Mouse (Mus musculus) bone marrow macrophage, adult 2 months (primary cell): ENCODE measurements at regions not wholly inside any gene's neighbourhood (a gene's known extent, or its start where the extent isn't known, plus 50 kb on each side); places are given as distances from the start of the nearest gene placed in this dataset.

Source experiments
- H3K27ac ChIP-seq: 2 replicates; pipeline ENCODE4 v1.5.1; 2012; ENCODE audit warnings: low read depth, low read length; ENCODE audit not compliant: insufficient read depth
- H3K4me1 ChIP-seq: 2 replicates; pipeline ENCODE4 v1.6.1; 2012; ENCODE audit warnings: low read length; ENCODE audit not compliant: control insufficient read depth, insufficient read depth
- H3K4me3 ChIP-seq: 2 replicates; pipeline ENCODE4 v1.5.1; 2012; ENCODE audit warnings: mild to moderate bottlenecking, low read length, moderate library complexity; ENCODE audit not compliant: insufficient read depth
- CTCF ChIP-seq: IDR thresholded peaks from 2 replicates; pipeline ENCODE4 v1.5.1; 2012; ENCODE audit warnings: low read depth, mild to moderate bottlenecking, low read length, moderate library complexity
- POLR2A ChIP-seq: IDR thresholded peaks from 2 replicates; pipeline ENCODE4 v1.6.1; 2012; ENCODE audit warnings: mild to moderate bottlenecking, low read depth, low read length, borderline replicate concordance

DNA sequence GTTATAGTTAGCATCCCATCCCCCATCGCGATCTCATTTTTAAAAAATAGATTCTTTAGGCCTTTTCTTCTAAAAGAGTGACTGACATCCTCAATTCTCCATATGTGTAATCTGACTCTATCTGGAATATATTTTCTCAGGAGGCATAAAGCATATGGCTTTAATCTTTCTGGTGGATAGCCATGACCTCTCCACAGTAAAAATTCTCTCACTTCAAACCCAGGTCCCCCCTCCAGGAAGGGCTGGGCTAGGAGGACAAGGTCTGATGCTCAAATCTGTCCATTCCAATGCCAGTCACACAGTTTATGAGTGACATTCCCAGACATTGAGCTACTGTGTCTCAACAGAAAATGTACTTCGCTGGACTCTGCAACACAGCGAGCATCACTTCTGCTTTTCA, 226.8 kb upstream of the Kdm8 start:
- Histone ChIP-seq H3K4me3 (no peak overlapping the region), H3K27ac (no peak overlapping the region), H3K4me1 (no peaks in the 10 kb centered on the region)
- no peak for TF ChIP-seq CTCF
- TF ChIP-seq POLR2A, result no peak

DNA sequence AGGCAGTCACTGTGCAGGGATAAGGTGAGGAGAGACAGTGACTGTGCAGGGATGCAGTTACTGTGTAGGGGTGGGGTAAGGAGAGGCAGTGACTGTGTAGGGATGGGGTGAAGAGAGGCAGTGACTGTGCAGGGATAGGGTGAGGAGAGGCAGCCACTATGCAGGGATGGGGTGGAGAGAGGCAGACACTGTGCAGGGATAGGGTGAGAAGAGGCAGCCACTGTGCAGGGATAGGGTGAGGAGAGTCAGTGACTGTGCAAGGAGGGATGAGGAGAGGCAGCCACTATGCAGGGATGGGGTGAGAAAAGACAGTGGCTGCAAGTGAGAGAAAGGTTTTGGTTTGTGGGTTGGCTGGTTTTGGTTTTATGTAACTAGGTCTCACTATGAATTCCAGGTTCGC, 221.8 kb upstream of the Kdm8 start:
- no peak overlapping the region for H3K27ac ChIP-seq
- TF ChIP-seq POLR2A (no peak), CTCF (no peak)
- no peak overlapping the region for H3K4me3 ChIP-seq
- H3K4me1 ChIP-seq, result no peaks in the 10 kb centered on the region

DNA sequence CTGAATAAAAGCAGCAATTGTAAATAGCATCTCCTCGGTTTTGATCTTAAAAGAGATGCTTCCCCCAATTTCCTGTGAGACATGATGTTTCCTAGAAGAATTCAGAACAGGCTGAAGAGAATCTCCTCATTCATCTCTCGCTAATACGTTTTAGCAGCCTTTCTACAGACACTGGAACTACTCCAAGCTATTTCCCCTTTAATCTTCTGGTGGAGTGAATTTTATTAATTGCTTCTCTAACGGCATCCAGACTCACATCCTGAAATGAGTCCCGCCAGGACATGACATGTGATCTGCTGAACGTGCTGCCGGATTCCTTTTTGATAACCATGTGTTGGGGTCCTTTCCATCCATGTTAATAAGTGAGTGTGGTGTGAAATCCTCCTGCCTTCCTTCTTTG, 209.6 kb upstream of the Kdm8 start:
- Histone ChIP-seq H3K4me1 (no peaks in the 10 kb centered on the region), H3K4me3 (no peak overlapping the region), H3K27ac (no peak overlapping the region)
- no peak for TF ChIP-seq POLR2A
- no peak for TF ChIP-seq CTCF

DNA sequence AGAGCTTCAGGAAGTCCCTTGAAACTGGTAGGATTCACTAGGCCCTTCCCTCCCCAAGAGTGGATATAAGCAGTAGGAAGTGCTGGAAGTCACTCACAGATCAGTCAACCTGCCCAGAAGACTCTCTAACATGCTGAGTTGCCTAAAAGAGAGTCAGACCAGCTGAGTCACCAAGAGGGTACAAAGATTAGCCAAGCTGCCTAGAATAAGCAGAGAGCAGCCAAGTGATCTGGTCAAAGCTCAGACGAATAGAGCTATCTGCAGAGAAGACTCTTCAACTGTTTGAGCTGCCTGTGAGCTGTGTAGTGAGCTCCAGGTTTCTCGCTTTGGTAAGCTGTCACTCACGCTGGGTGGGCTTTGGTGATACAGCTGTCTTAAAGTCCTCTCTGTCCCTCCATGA, 207.4 kb upstream of the Kdm8 start:
- Histone ChIP-seq H3K4me3 (no peak overlapping the region), H3K27ac (no peak overlapping the region), H3K4me1 (no peaks in the 10 kb centered on the region)
- TF ChIP-seq CTCF (no peak), POLR2A (no peak)

DNA sequence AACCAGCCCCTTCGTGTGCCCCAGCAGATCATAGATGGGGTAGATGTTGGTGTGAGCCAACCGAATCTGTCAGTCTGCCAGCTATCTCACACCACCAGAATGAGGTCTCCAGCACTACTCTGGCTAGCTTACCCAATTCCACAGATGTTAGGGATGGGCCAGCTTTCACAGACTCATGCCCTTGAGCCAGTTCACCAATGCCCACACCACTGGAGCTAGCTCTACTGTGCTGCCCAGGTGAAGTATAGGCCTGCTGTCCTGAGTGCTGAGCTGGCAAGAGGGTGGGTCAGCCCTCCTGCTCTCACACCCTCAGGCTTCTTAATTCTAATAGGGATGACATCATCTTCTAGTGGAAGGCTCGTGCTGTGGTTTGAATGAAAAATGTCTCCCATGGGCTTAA, 201.5 kb upstream of the Kdm8 start:
- TF ChIP-seq POLR2A, result no peak
- no peak for TF ChIP-seq CTCF
- no peaks in the 10 kb centered on the region for H3K4me1 ChIP-seq
- H3K27ac ChIP-seq, result no peak overlapping the region
- H3K4me3 ChIP-seq, result no peak overlapping the region

DNA sequence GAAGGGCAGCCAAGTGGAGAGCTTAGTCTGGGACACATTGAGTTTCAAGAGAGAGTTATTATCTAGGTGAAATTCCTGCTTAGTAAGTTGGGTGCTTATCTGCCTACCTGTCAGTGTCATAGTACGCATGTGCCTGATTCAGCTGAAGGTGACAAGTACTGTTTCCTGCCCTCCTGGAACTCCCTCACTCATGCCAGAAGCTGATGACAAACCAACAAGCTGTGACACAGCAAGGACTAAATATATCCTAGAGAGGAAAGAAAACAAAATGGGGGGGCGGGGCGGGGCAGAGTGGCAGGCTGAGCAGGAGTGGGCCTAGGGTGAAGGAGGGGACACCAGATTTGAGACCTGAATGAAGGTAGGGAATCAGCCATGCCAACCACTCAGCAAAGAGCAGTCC, 196.1 kb upstream of the Kdm8 start:
- TF ChIP-seq POLR2A (no peak), CTCF (no peak)
- Histone ChIP-seq H3K4me3 (no peak overlapping the region), H3K4me1 (no peaks in the 10 kb centered on the region), H3K27ac (no peak overlapping the region)

DNA sequence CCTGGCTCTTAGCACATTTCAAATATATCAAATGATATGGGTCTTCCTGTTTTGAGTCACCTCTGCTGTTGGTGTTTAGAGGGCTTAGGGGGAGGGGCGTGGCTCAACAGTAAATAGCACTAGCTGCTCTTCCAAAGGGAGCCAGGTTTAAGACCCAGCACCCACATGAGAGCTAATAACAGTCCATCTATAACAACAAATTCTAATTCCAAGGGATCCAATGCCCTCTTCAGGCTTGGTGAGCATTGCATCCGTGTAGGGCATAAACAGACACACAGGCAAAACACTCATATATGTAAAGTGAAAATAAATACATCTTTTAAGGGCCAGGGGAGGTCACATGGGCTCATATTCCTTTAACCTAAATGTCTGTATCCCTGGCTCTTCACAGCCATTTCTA, 194.1 kb upstream of the Kdm8 start:
- TF ChIP-seq CTCF (no peak), POLR2A (no peak)
- H3K27ac ChIP-seq, result no peak overlapping the region
- no peak overlapping the region for H3K4me3 ChIP-seq
- H3K4me1 ChIP-seq, result no peaks in the 10 kb centered on the region

DNA sequence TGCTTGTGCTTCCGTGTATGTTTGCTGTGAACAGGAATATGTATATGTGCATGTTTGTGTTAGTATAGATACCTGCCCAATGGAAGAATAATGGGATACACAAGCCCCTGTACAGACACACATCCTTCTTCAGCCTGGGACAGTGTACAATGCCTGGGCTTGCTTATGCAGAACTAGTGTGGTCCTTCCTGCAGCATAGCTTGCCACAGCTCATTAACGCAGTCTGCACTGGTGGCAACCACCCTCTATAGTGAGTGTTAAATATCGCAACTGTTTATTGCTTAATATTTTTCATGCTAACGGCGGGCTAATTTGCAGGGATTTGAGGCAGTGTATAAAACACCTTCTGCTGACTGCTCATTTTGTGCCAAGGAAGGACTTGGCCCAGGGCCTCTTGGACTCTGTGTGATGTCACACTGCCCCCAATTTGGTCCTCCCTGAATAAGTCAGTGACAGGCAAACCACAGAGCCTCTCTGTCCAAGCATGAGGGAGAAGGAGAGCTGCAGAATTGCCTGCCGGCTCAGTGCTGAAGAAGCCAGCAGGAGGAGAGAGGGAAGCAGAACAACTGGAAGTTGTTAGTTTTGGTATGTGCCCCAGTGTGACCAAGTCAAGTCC, 193.4 kb upstream of the Kdm8 start:
- Histone ChIP-seq H3K4me3 (no peak overlapping the region), H3K4me1 (no peaks in the 10 kb centered on the region), H3K27ac (no peak overlapping the region)
- TF ChIP-seq POLR2A (no peak), CTCF (no peak)

DNA sequence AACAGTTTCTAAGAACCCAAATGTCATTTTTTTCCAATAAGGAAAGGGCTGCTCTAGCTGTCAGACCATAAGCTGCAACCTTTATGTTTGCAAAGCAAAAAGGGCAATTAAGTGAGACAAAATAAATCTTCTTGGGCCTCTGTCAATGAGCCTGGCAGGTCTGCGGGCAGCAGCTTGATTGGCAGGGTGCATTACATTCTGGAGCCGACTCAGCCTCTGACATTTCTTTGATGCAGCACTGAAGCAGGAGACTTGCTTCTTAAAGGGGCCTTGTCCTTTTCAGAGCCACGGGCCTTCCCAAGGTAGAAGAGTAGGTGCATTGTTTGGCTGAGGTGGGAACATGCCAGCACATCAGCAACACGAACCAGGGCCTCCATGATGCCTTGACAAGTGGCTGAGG, 190.2 kb upstream of the Kdm8 start:
- TF ChIP-seq CTCF (no peak), POLR2A (no peak)
- Histone ChIP-seq H3K4me3 (no peak overlapping the region), H3K4me1 (no peaks in the 10 kb centered on the region), H3K27ac (no peak overlapping the region)

DNA sequence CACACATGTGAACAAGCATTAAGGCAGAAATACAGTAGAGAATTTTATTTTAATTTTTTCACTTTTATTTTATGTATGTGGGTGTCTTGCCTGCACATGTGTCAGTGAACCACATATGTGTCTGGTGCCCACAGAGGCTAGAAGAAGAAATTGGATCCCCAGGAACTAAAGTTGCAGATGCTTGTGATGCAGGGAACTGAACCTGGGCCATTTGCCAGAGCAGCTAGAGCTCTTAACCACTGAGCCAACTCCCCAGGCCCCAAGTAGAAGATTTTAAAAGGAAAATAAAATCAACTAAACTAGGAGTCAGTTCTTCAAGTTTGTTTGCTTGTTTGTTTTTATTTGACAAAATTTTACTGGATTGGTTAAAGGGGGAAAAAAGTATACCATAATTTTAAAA, 185.5 kb upstream of the Kdm8 start:
- TF ChIP-seq CTCF, result no peak
- TF ChIP-seq POLR2A, result no peak
- H3K4me1 ChIP-seq, result no peaks in the 10 kb centered on the region
- no peak overlapping the region for H3K4me3 ChIP-seq
- no peak overlapping the region for H3K27ac ChIP-seq

DNA sequence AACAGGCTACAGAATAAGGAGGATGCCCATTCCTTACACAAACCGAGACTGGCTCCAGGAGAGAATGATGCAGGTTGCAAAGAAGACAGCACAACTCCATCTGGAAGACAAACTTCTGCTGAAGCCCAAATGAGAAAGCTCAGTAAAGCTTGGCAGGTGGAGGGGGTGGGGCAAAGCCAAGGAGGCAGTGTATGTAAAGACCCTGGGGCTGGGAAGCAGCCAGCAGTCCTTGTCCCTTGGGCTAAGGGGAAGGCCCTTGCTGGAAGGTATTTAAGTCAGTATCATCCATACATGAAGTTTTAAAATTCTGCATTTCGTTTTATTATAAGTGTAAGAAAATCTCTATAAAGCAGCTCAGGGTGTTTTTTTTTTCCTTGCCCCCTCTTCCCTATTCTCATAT, 182.3 kb upstream of the Kdm8 start:
- TF ChIP-seq POLR2A (no peak), CTCF (no peak)
- Histone ChIP-seq H3K4me3 (no peak overlapping the region), H3K4me1 (no peaks in the 10 kb centered on the region), H3K27ac (no peak overlapping the region)
